In the genomic region with DNA sequence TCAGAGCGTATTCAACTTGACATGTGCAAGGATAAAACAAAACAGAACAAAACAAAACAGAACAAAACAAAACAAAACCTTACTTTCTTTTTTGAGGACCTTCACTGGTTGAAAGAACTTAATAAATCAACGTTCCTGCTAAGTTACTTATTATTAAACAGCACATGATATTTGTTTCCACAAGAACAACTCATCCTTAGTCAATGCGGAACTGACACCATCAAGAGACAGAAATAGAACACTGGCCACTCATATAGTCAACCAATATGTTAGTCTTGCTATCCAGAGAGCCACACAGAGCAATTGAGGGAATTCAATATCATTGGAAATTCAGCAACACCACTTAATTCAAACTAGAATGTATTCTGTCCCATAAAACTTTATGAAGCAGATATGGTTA, we compare ENCODE assay signal across 18 mouse cellular contexts.
"Had no signal": no experiment of that assay in that cellular context is flagged by ENCODE, and none has a peak within 500 bp of the region (broad histone marks: within the 10 kb centered on the region; RNA-seq: fewer than 3 reads in every experiment).

No protein-coding gene starts in this region.

- H3K9me3 ChIP-seq: lung, embryonic 15.5 days; megakaryocyte, embryonic 14.5 days; midbrain, embryonic 13.5 days; midbrain, embryonic 15.5 days; neural tube, embryonic 12.5 days had no signal

- H3K36me3 ChIP-seq: lung, embryonic 15.5 days; midbrain, embryonic 13.5 days; midbrain, embryonic 15.5 days; neural tube, embryonic 12.5 days had no signal

- H3K27ac ChIP-seq: lung, embryonic 15.5 days; macrophage; midbrain, embryonic 13.5 days; midbrain, embryonic 15.5 days; neural tube, embryonic 12.5 days had no signal

- ATAC-seq: liver, postnatal 0 days; lung, postnatal 0 days; midbrain, embryonic 13.5 days; midbrain, embryonic 15.5 days had no signal

- H3K4me1 ChIP-seq: lung, embryonic 15.5 days; megakaryocyte, embryonic 14.5 days; midbrain, embryonic 13.5 days; midbrain, embryonic 15.5 days; neural tube, embryonic 12.5 days had no signal

- H3K4me3 ChIP-seq: lung, embryonic 15.5 days; megakaryocyte, embryonic 14.5 days; midbrain, embryonic 13.5 days; midbrain, embryonic 15.5 days; neural tube, embryonic 12.5 days had no signal

- DNase-seq: liver, postnatal 0 days; lung, adult 2 months; lung, postnatal 14 days; lung, postnatal 36 days; right cerebral cortex, postnatal 14 days; right cerebral cortex, postnatal 4 days; spleen, adult 18-20 months; thymus, adult 18-20 months; thymus, postnatal 14 days; thymus, postnatal 36 days had no signal

- H3K9ac ChIP-seq: liver, postnatal 0 days; lung, embryonic 15.5 days; midbrain, embryonic 13.5 days; midbrain, embryonic 15.5 days; neural tube, embryonic 12.5 days had no signal

- H3K27me3 ChIP-seq: lung, embryonic 15.5 days; midbrain, embryonic 13.5 days; midbrain, embryonic 15.5 days; neural tube, embryonic 12.5 days had no signal

- H3K4me2 ChIP-seq: lung, embryonic 15.5 days; midbrain, embryonic 11.5 days; midbrain, embryonic 13.5 days; midbrain, embryonic 15.5 days; neural tube, embryonic 12.5 days had no signal
